Mouse (Mus musculus) liver, adult 2 months (tissue): ENCODE measurements around the gene Kdelr3. TPM values are rescaled to one million over a fixed set of nuclear protein-coding genes. Genes with fewer than 3 reads are reported as not detected.

Experiments used
- DNase-seq: peaks from one replicate; pipeline ENCODE4 v3.0.0-alpha.2; 2011; ENCODE audit warnings: low read depth, low spot score; ENCODE audit errors: extremely low read depth
- H3K27ac ChIP-seq: fragments of 200-500 bp; replicated peaks from 2 replicates; pipeline ENCODE4 v1.5.1; 2012; ENCODE audit warnings: low read depth, mild to moderate bottlenecking, control low read depth, inconsistent platforms, low read length; ENCODE audit not compliant: insufficient read depth
- H3K27me3 ChIP-seq: fragments of 200-500 bp; 2 replicates; pipeline ENCODE4 v1.6.1; 2012; ENCODE audit warnings: mild to moderate bottlenecking, moderate library complexity, low read length, inconsistent platforms; ENCODE audit not compliant: control insufficient read depth, insufficient read depth
- H3K36me3 ChIP-seq: fragments of 200-500 bp; 2 replicates; pipeline ENCODE4 v1.6.1; 2012; ENCODE audit warnings: low read length, inconsistent platforms; ENCODE audit not compliant: control insufficient read depth, insufficient read depth
- H3K4me1 ChIP-seq: fragments of 200-500 bp; 2 replicates; pipeline ENCODE4 v1.6.1; 2011; ENCODE audit warnings: low read length; ENCODE audit not compliant: control insufficient read depth, insufficient read depth
- H3K4me3 ChIP-seq: fragments of 200-500 bp; 2 replicates; pipeline ENCODE4 v1.5.1; 2011; ENCODE audit warnings: low read depth, mild to moderate bottlenecking, control low read depth, low read length, moderate library complexity; ENCODE audit not compliant: insufficient read depth
- H3K79me2 ChIP-seq: fragments of 200-500 bp; 2 replicates; pipeline ENCODE4 v1.6.1; 2012; ENCODE audit warnings: inconsistent platforms, mild to moderate bottlenecking, low read length, moderate library complexity; ENCODE audit not compliant: control insufficient read depth, insufficient read depth
- H3K9ac ChIP-seq: fragments of 200-500 bp; 2 replicates; pipeline ENCODE4 v1.6.1; 2012; ENCODE audit warnings: low read depth, mild to moderate bottlenecking, control low read depth, inconsistent platforms, low read length
- CTCF ChIP-seq: fragments of 200-500 bp; IDR thresholded peaks from 2 replicates; pipeline ENCODE4 v1.5.1; 2011; ENCODE audit warnings: low read depth, low read length, control low read depth
- POLR2A ChIP-seq: fragments of 200-500 bp; IDR thresholded peaks from 2 replicates; pipeline ENCODE4 v1.6.1; 2011; ENCODE audit warnings: low read length, control low read depth; ENCODE audit not compliant: insufficient read depth; ENCODE audit errors: extremely low read depth
- WGBS: fragments of 180-500 bp; shearing (Covaris S2); methylation state at CpG from one replicate; pipeline ENCODE4 v1.1.7; 2018; 5-methylcytosine and 5-hydroxymethylcytosine counted together
- polyA plus RNA-seq: library from polyadenylated mRNA; depleted of rRNA; stranded (reverse); fragments of >200 nt; gene quantifications from 2 replicates; pipeline ENCODE4 v1.2.3, GENCODE M21; 2012
- total RNA-seq: library from RNA; depleted of rRNA; stranded (reverse); fragments of >200 nt; gene quantifications from 2 replicates; pipeline ENCODE4 v1.2.3, GENCODE M21; 2014

Kdelr3 gene
- total and polyA plus RNA-seq, 2 experiments, result 0.67 to 0.83 TPM

DNA sequence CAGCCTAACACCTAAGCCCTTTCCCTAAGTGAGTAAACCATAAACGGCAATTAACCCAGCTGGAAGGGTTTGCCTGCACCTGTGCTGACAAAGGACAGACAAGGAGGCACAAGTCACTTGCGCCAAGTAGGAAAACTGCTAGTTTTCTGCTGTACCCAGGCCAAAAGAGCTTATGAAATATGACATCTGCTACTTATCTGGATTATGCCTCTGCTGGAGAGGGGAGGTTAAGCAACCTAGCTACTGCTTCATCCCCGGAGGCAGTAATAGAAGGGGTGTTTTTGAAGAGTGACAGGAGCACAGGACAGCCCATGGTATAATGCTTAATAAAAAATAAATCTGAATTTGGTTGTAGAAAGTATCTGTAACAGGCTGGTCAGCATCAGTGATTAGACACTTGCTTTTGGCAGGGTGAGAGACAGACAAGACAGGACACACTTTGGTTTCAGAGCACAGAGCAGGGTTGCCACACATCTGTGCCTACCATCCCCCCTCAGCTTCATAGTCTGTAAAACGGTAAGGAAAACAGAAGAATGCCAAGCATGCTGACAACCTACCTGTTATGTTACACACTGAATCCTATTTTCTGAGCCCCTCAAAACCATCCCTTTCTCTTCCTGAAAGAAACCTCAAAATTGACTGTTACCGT is 11.9 kb downstream of the Kdelr3 start:
- H3K4me3 ChIP-seq, result no peak overlapping the region
- no peak for DNase-seq
- TF ChIP-seq POLR2A (no peak), CTCF (no peak)
- H3K27me3 ChIP-seq, result no peaks in the 10 kb centered on the region
- WGBS, result 69% methylated on average over 5 of the region's 5 CpGs
- H3K4me1 ChIP-seq, result no peaks in the 10 kb centered on the region; the same call in 1 of the 2 replicates
- no peak overlapping the region for H3K9ac ChIP-seq
- H3K79me2 ChIP-seq, result no peaks in the 10 kb centered on the region
- H3K36me3 ChIP-seq, result peaks cover 49% of the 10 kb centered on the region
- no peak overlapping the region for H3K27ac ChIP-seq

DNA sequence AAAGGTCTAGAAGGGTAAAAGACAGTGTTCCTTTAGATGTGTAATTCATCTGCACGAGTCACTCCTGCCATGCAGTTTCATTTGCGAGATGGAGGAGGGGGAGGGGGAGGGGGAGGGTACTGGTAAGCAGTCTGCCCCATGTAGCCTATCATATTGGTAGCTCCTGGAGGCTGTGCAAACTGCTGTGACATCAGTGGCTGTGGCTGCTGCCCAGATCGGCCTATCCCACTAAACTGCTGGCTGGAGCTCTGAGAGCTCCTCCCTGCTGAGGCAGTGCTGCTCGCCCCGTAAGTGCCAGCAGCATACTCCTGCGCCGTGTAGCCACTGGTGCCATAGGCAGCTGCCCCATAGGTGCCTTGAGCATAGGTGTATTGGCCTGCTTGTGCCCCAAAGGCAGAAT is 13.7 kb downstream of the Kdelr3 start:
- no peaks in the 10 kb centered on the region for H3K27me3 ChIP-seq
- no peaks in the 10 kb centered on the region; the same call in 1 of the 2 replicates for H3K4me1 ChIP-seq
- peaks cover 66% of the 10 kb centered on the region for H3K36me3 ChIP-seq
- TF ChIP-seq CTCF (no peak), POLR2A (no peak)
- no peak overlapping the region for H3K27ac ChIP-seq
- DNase-seq, result no peak
- H3K79me2 ChIP-seq, result no peaks in the 10 kb centered on the region
- H3K9ac ChIP-seq, result no peak overlapping the region
- H3K4me3 ChIP-seq, result no peak overlapping the region
- WGBS, result 67% methylated on average over 7 of the region's 7 CpGs

DNA sequence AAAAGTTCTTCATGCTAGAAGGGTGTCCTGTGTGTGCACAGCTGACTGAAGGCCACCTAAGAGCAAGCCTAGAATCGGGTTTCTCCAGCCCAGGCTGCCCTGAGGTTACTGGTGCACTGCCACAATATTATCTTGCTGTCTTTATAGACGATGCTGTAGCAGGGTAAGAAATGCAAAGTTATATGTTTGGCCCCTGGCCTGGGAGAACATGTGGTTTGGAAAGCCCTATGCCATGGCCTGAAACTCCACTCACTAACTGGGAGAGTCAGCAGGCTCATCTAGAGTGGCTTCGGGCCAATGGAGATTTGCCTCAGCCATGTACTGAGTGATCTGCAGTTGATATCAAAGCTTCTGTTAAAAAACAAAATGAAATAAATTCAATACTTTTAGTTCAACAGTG is 17.6 kb downstream of the Kdelr3 start:
- no peak for DNase-seq
- Histone ChIP-seq H3K27me3 (no peaks in the 10 kb centered on the region), H3K79me2 (no peaks in the 10 kb centered on the region), H3K4me3 (no peak overlapping the region), H3K9ac (no peak overlapping the region), H3K27ac (no peak overlapping the region), H3K4me1 (no peaks in the 10 kb centered on the region; the same call in 1 of the 2 replicates), H3K36me3 (peaks cover 93% of the 10 kb centered on the region)
- TF ChIP-seq CTCF, result no peak
- no peak for TF ChIP-seq POLR2A
- 84% methylated on average over 3 of the region's 3 CpGs for WGBS

DNA sequence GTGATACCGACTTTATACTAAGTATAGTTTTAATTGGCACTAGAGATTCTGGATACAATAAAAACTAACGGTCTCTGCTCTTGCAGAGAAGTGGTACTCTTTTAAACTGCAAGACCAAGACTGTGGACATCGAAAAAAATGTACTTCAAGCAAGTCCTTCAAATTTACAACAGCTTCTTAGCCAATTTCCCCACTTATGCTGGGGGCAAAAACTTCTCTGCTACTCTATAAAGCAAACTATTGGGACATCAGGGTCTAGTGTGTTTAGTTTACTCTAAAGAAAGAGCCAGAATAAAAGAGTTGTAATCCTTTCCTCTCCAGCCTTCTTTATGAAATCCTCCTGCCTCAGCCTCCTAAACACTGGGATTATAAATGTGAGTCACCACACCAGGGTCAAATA is 27.8 kb downstream of the Kdelr3 start:
- TF ChIP-seq CTCF (no peak), POLR2A (no peak)
- Histone ChIP-seq H3K9ac (no peak overlapping the region), H3K79me2 (peaks cover 3% of the 10 kb centered on the region; the same call in 1 of the 2 replicates), H3K4me1 (peaks cover 5% of the 10 kb centered on the region; the same call in 1 of the 2 replicates), H3K27me3 (no peaks in the 10 kb centered on the region), H3K27ac (no peak overlapping the region), H3K4me3 (no peak overlapping the region), H3K36me3 (peaks cover 46% of the 10 kb centered on the region)
- 91% methylated on average over 3 of the region's 3 CpGs for WGBS
- no peak for DNase-seq

DNA sequence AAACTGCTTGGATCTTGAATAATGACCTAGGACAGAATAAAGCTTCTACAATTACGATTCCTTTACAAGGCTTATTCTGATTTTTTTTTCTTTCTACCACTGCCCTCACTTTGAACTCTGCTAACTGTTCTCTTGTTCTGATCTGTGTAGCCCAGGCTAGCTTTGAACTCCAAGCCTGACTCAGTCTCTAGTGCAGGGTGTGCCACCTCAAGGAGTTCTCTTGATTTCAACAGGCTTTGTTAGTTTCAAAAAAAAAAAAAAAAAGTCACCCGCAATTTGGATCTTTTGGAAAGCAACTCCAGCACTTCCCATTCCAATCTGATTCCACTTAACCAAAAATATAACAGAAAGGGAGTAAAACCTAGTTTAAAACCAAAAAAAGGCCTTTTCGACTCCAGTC is 29.3 kb downstream of the Kdelr3 start:
- peaks cover 3% of the 10 kb centered on the region; the same call in 1 of the 2 replicates for H3K79me2 ChIP-seq
- no peak for DNase-seq

DNA sequence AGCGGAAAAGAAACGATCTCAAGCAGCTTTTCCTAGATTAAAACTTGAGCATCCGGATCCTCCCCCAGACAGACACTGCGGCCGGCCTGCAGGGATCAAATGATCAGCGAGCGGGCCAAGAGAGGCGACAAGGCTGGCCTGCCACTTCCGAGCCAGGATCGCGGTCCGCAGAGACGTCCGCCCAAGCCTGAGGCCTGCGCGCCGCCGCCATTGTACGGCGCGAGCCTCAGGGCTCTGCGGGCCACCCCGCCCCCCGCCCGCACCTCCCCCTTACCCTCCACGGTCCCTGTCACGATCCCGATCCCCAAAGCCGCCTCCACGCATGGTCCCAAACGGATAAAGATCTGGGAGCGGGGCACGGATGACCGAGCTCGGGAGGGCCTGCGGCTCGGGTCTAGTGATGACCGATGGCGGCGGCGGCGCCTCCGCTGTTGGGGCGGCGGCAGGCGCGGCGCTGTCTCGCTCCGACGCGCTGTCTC is 29.7 kb downstream of the Kdelr3 start:
- Histone ChIP-seq H3K27me3 (0 out of 2 replicates have a peak, but pooled peaks cover 1% of the 10 kb centered on the region), H3K27ac (peak overlapping the region; percentile 89), H3K4me1 (peaks cover 4% of the 10 kb centered on the region; the same call in 1 of the 2 replicates), H3K9ac (peak overlapping the region; percentile 94), H3K4me3 (peak overlapping the region; percentile 83), H3K36me3 (peaks cover 26% of the 10 kb centered on the region), H3K79me2 (peaks cover 3% of the 10 kb centered on the region; the same call in 1 of the 2 replicates)
- TF ChIP-seq POLR2A (no peak), CTCF (no peak)
- under 1% methylated on average over 52 of the region's 52 CpGs for WGBS
- DNase-seq, result peak; percentile 59

More for the DNA sequence above, 29.3 kb downstream of the Kdelr3 start:
- Histone ChIP-seq H3K36me3 (peaks cover 30% of the 10 kb centered on the region), H3K4me3 (peak overlapping the region; percentile 83), H3K27ac (peak overlapping the region; percentile 71; the same call in 1 of the 2 replicates), H3K27me3 (no peaks in the 10 kb centered on the region), H3K4me1 (peaks cover 5% of the 10 kb centered on the region; the same call in 1 of the 2 replicates), H3K9ac (peak overlapping the region; percentile 94)
- WGBS, result 0% methylated on average over 3 of the region's 3 CpGs
- TF ChIP-seq POLR2A, result no peak
- no peak for TF ChIP-seq CTCF
